Mouse (Mus musculus): ENCODE measurements around the gene Ehmt1. TPM values are rescaled to one million over a fixed set of nuclear protein-coding genes. Genes with fewer than 3 reads are reported as not detected.

Ehmt1 gene
- polyA plus RNA-seq, 1 experiment from 2014 or later = 14.2 TPM

- peaks cover 11% of the 10 kb centered on the region for H3K4me1 ChIP-seq (ENCODE audit: control insufficient read depth, low read depth, low read length)
- peak; percentile 41 for ATAC-seq (ENCODE audit: low read depth)
- peak overlapping the region; percentile 50 for H3K4me3 ChIP-seq (ENCODE audit: low read depth, low read length)
- H3K27me3 ChIP-seq (ENCODE audit: control insufficient read depth, insufficient read depth, low read depth, low read length) = peaks cover 32% of the 10 kb centered on the region
- WGBS (ENCODE audit: insufficient replicate concordance) = 1% methylated on average over 35 of the region's 35 CpGs
- peak overlapping the region; percentile 65 for H3K4me2 ChIP-seq (ENCODE audit: low read depth, low read length)
- H3K9me3 ChIP-seq (replicated peaks; ENCODE audit: control insufficient read depth, low read length) = no peaks in the 10 kb centered on the region
- no peak overlapping the region for H3K9ac ChIP-seq (ENCODE audit: low read depth, low read length)
- H3K27ac ChIP-seq (ENCODE audit: low read length) = no peak overlapping the region
- no peaks in the 10 kb centered on the region for H3K36me3 ChIP-seq (ENCODE audit: control insufficient read depth, insufficient read depth)
Observed at GRCm38 (mm10) chr2:24761923-24762445, 157.4 kb downstream of the Ehmt1 start.

GRCm38 (mm10) chr2:24755276-24755675 lies 164.1 kb downstream of the Ehmt1 start:
- no peak overlapping the region for H3K27ac ChIP-seq (ENCODE audit: low read length)
- no peak for ATAC-seq (ENCODE audit: low read depth)
- 67% methylated on average over 1 of the region's 1 CpGs for WGBS (ENCODE audit: insufficient replicate concordance)
- H3K27me3 ChIP-seq (ENCODE audit: control insufficient read depth, insufficient read depth, low read depth, low read length) = no peaks in the 10 kb centered on the region
- H3K4me3 ChIP-seq (ENCODE audit: low read depth, low read length) = no peak overlapping the region
- H3K9ac ChIP-seq (ENCODE audit: low read depth, low read length) = no peak overlapping the region
- no peaks in the 10 kb centered on the region for H3K9me3 ChIP-seq (replicated peaks; ENCODE audit: control insufficient read depth, low read length)
- H3K36me3 ChIP-seq (ENCODE audit: control insufficient read depth, insufficient read depth) = no peaks in the 10 kb centered on the region
- H3K4me1 ChIP-seq (ENCODE audit: control insufficient read depth, low read depth, low read length) = no peaks in the 10 kb centered on the region
- H3K4me2 ChIP-seq (ENCODE audit: low read depth, low read length) = no peak overlapping the region

GRCm38 (mm10) chr2:24752599-24752998 lies 166.8 kb downstream of the Ehmt1 start:
- WGBS (ENCODE audit: insufficient replicate concordance) = 62% methylated on average over 4 of the region's 4 CpGs
- Histone ChIP-seq H3K27me3 (ENCODE audit: control insufficient read depth, insufficient read depth, low read depth, low read length) (no peaks in the 10 kb centered on the region), H3K9ac (ENCODE audit: low read depth, low read length) (no peak overlapping the region), H3K4me3 (ENCODE audit: low read depth, low read length) (no peak overlapping the region), H3K9me3 (replicated peaks; ENCODE audit: control insufficient read depth, low read length) (no peaks in the 10 kb centered on the region), H3K4me1 (ENCODE audit: control insufficient read depth, low read depth, low read length) (no peaks in the 10 kb centered on the region), H3K4me2 (ENCODE audit: low read depth, low read length) (no peak overlapping the region), H3K36me3 (ENCODE audit: control insufficient read depth, insufficient read depth) (no peaks in the 10 kb centered on the region), H3K27ac (ENCODE audit: low read length) (no peak overlapping the region)
- ATAC-seq (ENCODE audit: low read depth) = no peak

GRCm38 (mm10) chr2:24750051-24750450 lies 169.4 kb downstream of the Ehmt1 start:
- no peak for ATAC-seq (ENCODE audit: low read depth)

GRCm38 (mm10) chr2:24747878-24748277 lies 171.5 kb downstream of the Ehmt1 start:
- Histone ChIP-seq H3K36me3 (ENCODE audit: control insufficient read depth, insufficient read depth) (no peaks in the 10 kb centered on the region), H3K4me2 (ENCODE audit: low read depth, low read length) (no peak overlapping the region), H3K27me3 (ENCODE audit: control insufficient read depth, insufficient read depth, low read depth, low read length) (no peaks in the 10 kb centered on the region), H3K9me3 (replicated peaks; ENCODE audit: control insufficient read depth, low read length) (no peaks in the 10 kb centered on the region), H3K27ac (ENCODE audit: low read length) (no peak overlapping the region), H3K9ac (ENCODE audit: low read depth, low read length) (no peak overlapping the region), H3K4me1 (ENCODE audit: control insufficient read depth, low read depth, low read length) (no peaks in the 10 kb centered on the region), H3K4me3 (ENCODE audit: low read depth, low read length) (no peak overlapping the region)
- WGBS (ENCODE audit: insufficient replicate concordance) = 24% methylated on average over 7 of the region's 7 CpGs
- ATAC-seq (ENCODE audit: low read depth) = no peak

More at GRCm38 (mm10) chr2:24750051-24750450, 169.4 kb downstream of the Ehmt1 start:
- Histone ChIP-seq H3K4me2 (ENCODE audit: low read depth, low read length) (no peak overlapping the region), H3K4me1 (ENCODE audit: control insufficient read depth, low read depth, low read length) (no peaks in the 10 kb centered on the region), H3K36me3 (ENCODE audit: control insufficient read depth, insufficient read depth) (no peaks in the 10 kb centered on the region), H3K9ac (ENCODE audit: low read depth, low read length) (no peak overlapping the region), H3K27ac (ENCODE audit: low read length) (no peak overlapping the region), H3K27me3 (ENCODE audit: control insufficient read depth, insufficient read depth, low read depth, low read length) (no peaks in the 10 kb centered on the region), H3K9me3 (replicated peaks; ENCODE audit: control insufficient read depth, low read length) (no peaks in the 10 kb centered on the region), H3K4me3 (ENCODE audit: low read depth, low read length) (no peak overlapping the region)
- WGBS (ENCODE audit: insufficient replicate concordance) = 39% methylated on average over 3 of the region's 3 CpGs

Small RNA genes lying within 50 kb of the gene (microRNA-seq; reads per million reads assigned to microRNA genes)
- gene Gm22875 = not detected

Other genes starting within 250 kb of the Ehmt1 start
- 0.01 and 0.06 TPM in 2 replicates for gene Cacna1b, start 156.5 kb downstream of the Ehmt1 start, polyA plus RNA-seq (2015; fragmentation: Nextera tagmentation; extraction: Ambion mirVana)
- 16.0 and 16.1 TPM in 2 replicates for gene Arrdc1, start 15.6 kb upstream of the Ehmt1 start, polyA plus RNA-seq (2015; fragmentation: Nextera tagmentation; extraction: Ambion mirVana)
- 1.5 and 1.7 TPM in 2 replicates for gene Zmynd19, start 30.2 kb upstream of the Ehmt1 start, polyA plus RNA-seq (2015; fragmentation: Nextera tagmentation; extraction: Ambion mirVana)
- gene Dph7, start 42.8 kb upstream of the Ehmt1 start, polyA plus RNA-seq (2015; fragmentation: Nextera tagmentation; extraction: Ambion mirVana) = 7.2 TPM in 2 replicates
- gene Mrpl41, start 55.5 kb upstream of the Ehmt1 start, polyA plus RNA-seq (2015; fragmentation: Nextera tagmentation; extraction: Ambion mirVana) = 56.6 and 58.8 TPM in 2 replicates
- gene Pnpla7, start 56.4 kb upstream of the Ehmt1 start, polyA plus RNA-seq (2015; fragmentation: Nextera tagmentation; extraction: Ambion mirVana) = 12.9 and 13.7 TPM in 2 replicates
- gene Nsmf, start 134.7 kb upstream of the Ehmt1 start, polyA plus RNA-seq (2015; fragmentation: Nextera tagmentation; extraction: Ambion mirVana) = 9.5 and 10.8 TPM in 2 replicates
- gene Entpd8, start 160.7 kb upstream of the Ehmt1 start, polyA plus RNA-seq (2015; fragmentation: Nextera tagmentation; extraction: Ambion mirVana) = 5.3 and 8.0 TPM in 2 replicates
- 0.82 and 0.85 TPM in 2 replicates for gene Noxa1, start 175.5 kb upstream of the Ehmt1 start, polyA plus RNA-seq (2015; fragmentation: Nextera tagmentation; extraction: Ambion mirVana)

Measured in liver, embryonic 16.5 days (tissue).